Mouse (Mus musculus): Measurements from ENCODE around the gene Rmdn3. TPM values are rescaled to one million over a fixed set of nuclear protein-coding genes. Genes with fewer than 3 reads are reported as not detected.

Gene Rmdn3
- polyA plus RNA-seq, 1 experiment, result 36.2 TPM

- 90% methylated on average over 8 of the region's 8 CpGs for WGBS
- Histone ChIP-seq H3K4me1 (ENCODE audit: control insufficient read depth, insufficient read depth, low read length) (no peaks in the 10 kb centered on the region), H3K27ac (ENCODE audit: control insufficient read depth, insufficient read depth, low read depth, low read length, poor library complexity) (no peak overlapping the region), H3K4me3 (replicated peaks; ENCODE audit: control insufficient read depth, low read depth, low read length) (no peak overlapping the region)
- TF ChIP-seq CTCF (IDR thresholded peaks at IDR 0.05; ENCODE audit: control insufficient read depth, insufficient read depth, low read length) (no peak), POLR2A (IDR thresholded peaks at IDR 0.05; ENCODE audit: borderline replicate concordance, control insufficient read depth, low read depth, low read length) (no peak)
These were observed 9.1 kb downstream of the Rmdn3 start for GRCm38 (mm10) chr2:119147775-119148174.

GRCm38 (mm10) chr2:119147160-119147678, 9.6 kb downstream of the Rmdn3 start:
- Histone ChIP-seq H3K4me3 (replicated peaks; ENCODE audit: control insufficient read depth, low read depth, low read length) (no peak overlapping the region), H3K4me1 (ENCODE audit: control insufficient read depth, insufficient read depth, low read length) (no peaks in the 10 kb centered on the region), H3K27ac (ENCODE audit: control insufficient read depth, insufficient read depth, low read depth, low read length, poor library complexity) (no peak overlapping the region)
- 94% methylated on average over 22 of the region's 22 CpGs for WGBS
- TF ChIP-seq POLR2A (IDR thresholded peaks at IDR 0.05; ENCODE audit: borderline replicate concordance, control insufficient read depth, low read depth, low read length) (no peak), CTCF (IDR thresholded peaks at IDR 0.05; ENCODE audit: control insufficient read depth, insufficient read depth, low read length) (no peak)

GRCm38 (mm10) chr2:119146435-119146834, 10.4 kb downstream of the Rmdn3 start:
- TF ChIP-seq POLR2A (IDR thresholded peaks at IDR 0.05; ENCODE audit: borderline replicate concordance, control insufficient read depth, low read depth, low read length) (no peak), CTCF (IDR thresholded peaks at IDR 0.05; ENCODE audit: control insufficient read depth, insufficient read depth, low read length) (no peak)
- 84% methylated on average over 6 of the region's 6 CpGs for WGBS

GRCm38 (mm10) chr2:119145199-119145598, 11.6 kb downstream of the Rmdn3 start:
- WGBS, result 85% methylated on average over 2 of the region's 2 CpGs
- TF ChIP-seq POLR2A (IDR thresholded peaks at IDR 0.05; ENCODE audit: borderline replicate concordance, control insufficient read depth, low read depth, low read length) (no peak), CTCF (IDR thresholded peaks at IDR 0.05; ENCODE audit: control insufficient read depth, insufficient read depth, low read length) (peak; percentile 37)
- no peaks in the 10 kb centered on the region for H3K4me1 ChIP-seq (ENCODE audit: control insufficient read depth, insufficient read depth, low read length)
- H3K4me3 ChIP-seq (replicated peaks; ENCODE audit: control insufficient read depth, low read depth, low read length), result no peak overlapping the region
- H3K27ac ChIP-seq (ENCODE audit: control insufficient read depth, insufficient read depth, low read depth, low read length, poor library complexity), result no peak overlapping the region

More at GRCm38 (mm10) chr2:119146435-119146834, 10.4 kb downstream of the Rmdn3 start:
- no peak overlapping the region for H3K27ac ChIP-seq (ENCODE audit: control insufficient read depth, insufficient read depth, low read depth, low read length, poor library complexity)
- no peak overlapping the region for H3K4me3 ChIP-seq (replicated peaks; ENCODE audit: control insufficient read depth, low read depth, low read length)
- no peaks in the 10 kb centered on the region for H3K4me1 ChIP-seq (ENCODE audit: control insufficient read depth, insufficient read depth, low read length)

GRCm38 (mm10) chr2:119136346-119136898, 20.4 kb downstream of the Rmdn3 start:
- no peak for TF ChIP-seq POLR2A (IDR thresholded peaks at IDR 0.05; ENCODE audit: borderline replicate concordance, control insufficient read depth, low read depth, low read length)
- no peak for TF ChIP-seq CTCF (IDR thresholded peaks at IDR 0.05; ENCODE audit: control insufficient read depth, insufficient read depth, low read length)
- H3K4me3 ChIP-seq (replicated peaks; ENCODE audit: control insufficient read depth, low read depth, low read length), result no peak overlapping the region

GRCm38 (mm10) chr2:119113121-119113925, 43.5 kb downstream of the Rmdn3 start:
- Histone ChIP-seq H3K27ac (ENCODE audit: control insufficient read depth, insufficient read depth, low read depth, low read length, poor library complexity) (peak overlapping the region; percentile 97), H3K4me3 (replicated peaks; ENCODE audit: control insufficient read depth, low read depth, low read length) (peak overlapping the region; percentile 95), H3K4me1 (ENCODE audit: control insufficient read depth, insufficient read depth, low read length) (no peaks in the 10 kb centered on the region)
- no peak for TF ChIP-seq CTCF (IDR thresholded peaks at IDR 0.05; ENCODE audit: control insufficient read depth, insufficient read depth, low read length)
- no peak for TF ChIP-seq POLR2A (IDR thresholded peaks at IDR 0.05; ENCODE audit: borderline replicate concordance, control insufficient read depth, low read depth, low read length)
- WGBS, result 8% methylated on average over 20 of the region's 20 CpGs

More at GRCm38 (mm10) chr2:119136346-119136898, 20.4 kb downstream of the Rmdn3 start:
- WGBS, result 62% methylated on average over 5 of the region's 5 CpGs
- no peaks in the 10 kb centered on the region; the same call in 1 of the 2 replicates for H3K4me1 ChIP-seq (ENCODE audit: control insufficient read depth, insufficient read depth, low read length)
- H3K27ac ChIP-seq (ENCODE audit: control insufficient read depth, insufficient read depth, low read depth, low read length, poor library complexity), result peak overlapping the region; percentile 70

GRCm38 (mm10) chr2:119112438-119113112, 44.3 kb downstream of the Rmdn3 start, which contains the start of gene Rad51:
Rad51 (plus strand) TSS chr2:119112793.
- Histone ChIP-seq H3K4me1 (ENCODE audit: control insufficient read depth, insufficient read depth, low read length) (no peaks in the 10 kb centered on the region), H3K27ac (ENCODE audit: control insufficient read depth, insufficient read depth, low read depth, low read length, poor library complexity) (peak within 1 kb of the TSS; percentile 97), H3K4me3 (replicated peaks; ENCODE audit: control insufficient read depth, low read depth, low read length) (peak within 1 kb of the TSS; percentile 95)
- under 1% methylated on average over 51 of the region's 51 CpGs for WGBS
- TF ChIP-seq POLR2A (IDR thresholded peaks at IDR 0.05; ENCODE audit: borderline replicate concordance, control insufficient read depth, low read depth, low read length) (peak; percentile 71; the same call in 1 of the 2 replicates), CTCF (IDR thresholded peaks at IDR 0.05; ENCODE audit: control insufficient read depth, insufficient read depth, low read length) (no peak)

GRCm38 (mm10) chr2:119111060-119111459, 45.8 kb downstream of the Rmdn3 start:
- H3K27ac ChIP-seq (ENCODE audit: control insufficient read depth, insufficient read depth, low read depth, low read length, poor library complexity), result no peak overlapping the region
- TF ChIP-seq POLR2A (IDR thresholded peaks at IDR 0.05; ENCODE audit: borderline replicate concordance, control insufficient read depth, low read depth, low read length) (no peak), CTCF (IDR thresholded peaks at IDR 0.05; ENCODE audit: control insufficient read depth, insufficient read depth, low read length) (no peak)
- no peaks in the 10 kb centered on the region for H3K4me1 ChIP-seq (ENCODE audit: control insufficient read depth, insufficient read depth, low read length)
- H3K4me3 ChIP-seq (replicated peaks; ENCODE audit: control insufficient read depth, low read depth, low read length), result no peak overlapping the region
- whole genome bisulfite sequencing, result 91% methylated on average over 3 of the region's 3 CpGs
